Mouse (Mus musculus): ENCODE data around the gene Ltbp4.

Ltbp4 gene

GRCm38 (mm10) chr7:27337175-27337853 lies at the start of gene Ltbp4:
Gene Ltbp4, minus strand, starts transcription at chr7:27337692.
- DNase-seq (ENCODE audit: low spot score in 2 of 2), result no peak

GRCm38 (mm10) chr7:27384731-27385130 lies 47.2 kb upstream of the Ltbp4 start:
- peak in 1 of 2 experiments; percentile 47 for DNase-seq (ENCODE audit: low spot score in 2 of 2)

- no peak for DNase-seq (ENCODE audit: low spot score in 2 of 2)
These were observed 46.6 kb upstream of the Ltbp4 start for GRCm38 (mm10) chr7:27384134-27384533.

GRCm38 (mm10) chr7:27383233-27383632 lies 45.7 kb upstream of the Ltbp4 start:
- DNase-seq (ENCODE audit: low spot score in 2 of 2), result no peak

- no peak for DNase-seq (ENCODE audit: low spot score in 2 of 2)
These were observed 44.1 kb upstream of the Ltbp4 start for GRCm38 (mm10) chr7:27381560-27381959.

GRCm38 (mm10) chr7:27381009-27381408 lies 43.5 kb upstream of the Ltbp4 start:
- no peak for DNase-seq (ENCODE audit: low spot score in 2 of 2)

GRCm38 (mm10) chr7:27379836-27380235 lies 42.3 kb upstream of the Ltbp4 start:
- no peak for DNase-seq (ENCODE audit: low spot score in 2 of 2)

- no peak for DNase-seq (ENCODE audit: low spot score in 2 of 2)
These were observed 40.9 kb upstream of the Ltbp4 start for GRCm38 (mm10) chr7:27378431-27378830.

- DNase-seq (ENCODE audit: low spot score in 2 of 2), result peak; percentile 65 to 71
These were observed 37.8 kb upstream of the Ltbp4 start for GRCm38 (mm10) chr7:27375274-27375673.

- no peak for DNase-seq (ENCODE audit: low spot score in 2 of 2)
These were observed 34.4 kb upstream of the Ltbp4 start for GRCm38 (mm10) chr7:27371715-27372462.

GRCm38 (mm10) chr7:27369111-27369510 lies 31.6 kb upstream of the Ltbp4 start:
- no peak for DNase-seq (ENCODE audit: low spot score in 2 of 2)

- DNase-seq (ENCODE audit: low spot score in 2 of 2), result no peak
These were observed 30.5 kb upstream of the Ltbp4 start for GRCm38 (mm10) chr7:27367976-27368375.

GRCm38 (mm10) chr7:27366082-27366844 lies 28.8 kb upstream of the Ltbp4 start:
- DNase-seq (ENCODE audit: low spot score in 2 of 2), result peak; percentile 69 to 72

GRCm38 (mm10) chr7:27364379-27364778 lies 26.9 kb upstream of the Ltbp4 start:
- no peak for DNase-seq (ENCODE audit: low spot score in 2 of 2)

GRCm38 (mm10) chr7:27361283-27361946 lies 23.9 kb upstream of the Ltbp4 start:
- peak; percentile 97 to 99 for DNase-seq (ENCODE audit: low spot score in 2 of 2)

- no peak for DNase-seq (ENCODE audit: low spot score in 2 of 2)
These were observed 23.3 kb upstream of the Ltbp4 start for GRCm38 (mm10) chr7:27360749-27361148.

- no peak for DNase-seq (ENCODE audit: low spot score in 2 of 2)
These were observed 22.3 kb upstream of the Ltbp4 start for GRCm38 (mm10) chr7:27359706-27360358.

- DNase-seq (ENCODE audit: low spot score in 2 of 2), result no peak
These were observed 21.7 kb upstream of the Ltbp4 start for GRCm38 (mm10) chr7:27359162-27359561.

GRCm38 (mm10) chr7:27357595-27357978 lies 20.1 kb upstream of the Ltbp4 start:
- DNase-seq (ENCODE audit: low spot score in 2 of 2), result no peak

GRCm38 (mm10) chr7:27356861-27357594 lies 19.5 kb upstream of the Ltbp4 start, which contains the start of gene Gm20479:
Gene Gm20479, minus strand, starts transcription at chr7:27357419.
- no peak for DNase-seq (ENCODE audit: low spot score in 2 of 2)

- DNase-seq (ENCODE audit: low spot score in 2 of 2), result no peak
These were observed 18.8 kb upstream of the Ltbp4 start for GRCm38 (mm10) chr7:27356248-27356647.

All from right cerebral cortex, adult 2 months (tissue).